ENCODE assay signal across 8 mouse cellular contexts in genomic region chr17:27908888-27909621, GRCm38 (mm10). TPM values are rescaled to one million over a fixed set of nuclear protein-coding genes. Genes with fewer than 3 reads are reported as not detected.
A peak's percentile ranks its signal among the peaks of the same experiment; 100 is the strongest.
DNase-seq lines count a peak whose midpoint lies in the region; ATAC-seq and TF ChIP-seq lines count a peak whose summit lies in the region.

TSS of gene Anks1 (plus strand) at chr17:27909306.

- H3K9ac ChIP-seq in embryonic facial prominence, embryonic 14.5 days (ENCODE audit: low read depth, low read length) = peak within 1 kb of the TSS; percentile 77
- peak within 1 kb of the TSS; percentile 89 for H3K9ac ChIP-seq in kidney, embryonic 14.5 days (ENCODE audit: low read depth, low read length)
- peak within 1 kb of the TSS; percentile 82 for H3K9ac ChIP-seq in liver, adult 2 months (ENCODE audit: low read depth, low read length)

- peak; percentile 91 for DNase-seq in 416B (ENCODE audit: low read depth)
- peak; percentile 76 to 77 for DNase-seq in adrenal gland, postnatal 4 days (ENCODE audit: low spot score in 2 of 2)
- DNase-seq in embryonic facial prominence, embryonic 14.5 days (ENCODE audit: low spot score) = peak; percentile 87
- peak; percentile 77 for DNase-seq in heart, adult 8-10 months (ENCODE audit: low spot score)
- DNase-seq in liver, adult 2 months (ENCODE audit: extremely low read depth, low read depth, low spot score) = peak; percentile 59
- DNase-seq in splenic B cell, adult 2 months (ENCODE audit: low read depth, low spot score) = peak; percentile 91

- peak; percentile 88 for ATAC-seq in embryonic facial prominence, embryonic 14.5 days (ENCODE audit: low read depth)
- peak; percentile 85 for ATAC-seq in kidney, embryonic 14.5 days (ENCODE audit: low FRiP score, low TSS enrichment)

- H3K4me1 ChIP-seq in embryonic facial prominence, embryonic 14.5 days (ENCODE audit: control insufficient read depth, insufficient read depth, low read length) = peaks cover 15% of the 10 kb centered on the region
- H3K4me1 ChIP-seq in kidney, embryonic 14.5 days (ENCODE audit: control insufficient read depth, insufficient read depth, low read length) = peaks cover 13% of the 10 kb centered on the region
- peaks cover 5% of the 10 kb centered on the region for H3K4me1 ChIP-seq in liver, adult 2 months (ENCODE audit: control insufficient read depth, insufficient read depth, low read length)

- peak within 1 kb of the TSS; percentile 93 for H3K27ac ChIP-seq in embryonic facial prominence, embryonic 14.5 days (replicated peaks; ENCODE audit: low read depth, low read length)
- H3K27ac ChIP-seq in kidney, embryonic 14.5 days (ENCODE audit: low read depth, low read length) = peak within 1 kb of the TSS; percentile 81
- H3K27ac ChIP-seq in liver, adult 2 months (replicated peaks; ENCODE audit: insufficient read depth, low read depth, low read length) = peak within 1 kb of the TSS; percentile 66

- H3K36me3 ChIP-seq in embryonic facial prominence, embryonic 14.5 days (ENCODE audit: control insufficient read depth, insufficient read depth, low read length) = peaks cover 9% of the 10 kb centered on the region
- H3K36me3 ChIP-seq in kidney, embryonic 14.5 days (ENCODE audit: control insufficient read depth, insufficient read depth, low read length) = peaks cover 8% of the 10 kb centered on the region; the same call in 1 of the 2 replicates
- 0 out of 2 replicates have a peak, but pooled peaks cover 2% of the 10 kb centered on the region for H3K36me3 ChIP-seq in liver, adult 2 months (ENCODE audit: control insufficient read depth, insufficient read depth, low read length)
- no peaks in the 10 kb centered on the region for H3K36me3 ChIP-seq in myocyte (ENCODE audit: control insufficient read depth, insufficient read depth)
- H3K36me3 ChIP-seq in splenic B cell, adult 2 months (ENCODE audit: control insufficient read depth, insufficient read depth, low read length, poor library complexity, severe bottlenecking) = no peaks in the 10 kb centered on the region

- WGBS in embryonic facial prominence, embryonic 14.5 days = under 1% methylated on average over 37 of the region's 78 CpGs
- under 1% methylated on average over 67 of the region's 78 CpGs for WGBS in kidney, embryonic 14.5 days
- 1% methylated on average over 67 of the region's 78 CpGs for WGBS in liver, adult 2 months

- peak within 1 kb of the TSS; percentile 80 for H3K4me2 ChIP-seq in embryonic facial prominence, embryonic 14.5 days (ENCODE audit: low read depth, low read length)
- H3K4me2 ChIP-seq in kidney, embryonic 14.5 days (replicated peaks; ENCODE audit: low read depth, low read length) = peak within 1 kb of the TSS; percentile 94
- H3K4me2 ChIP-seq in myocyte (ENCODE audit: low read depth) = peak within 1 kb of the TSS; percentile 100

- TF ChIP-seq CTCF in liver, adult 2 months (IDR thresholded peaks at IDR 0.05; ENCODE audit: low read depth, low read length) = no peak

- no peaks in the 10 kb centered on the region for H3K27me3 ChIP-seq in embryonic facial prominence, embryonic 14.5 days (replicated peaks; ENCODE audit: control insufficient read depth, insufficient read depth, low read length)
- no peaks in the 10 kb centered on the region for H3K27me3 ChIP-seq in kidney, embryonic 14.5 days (ENCODE audit: control insufficient read depth, insufficient read depth, low read length)
- no peaks in the 10 kb centered on the region for H3K27me3 ChIP-seq in liver, adult 2 months (ENCODE audit: control insufficient read depth, insufficient read depth, low read length)
- no peaks in the 10 kb centered on the region for H3K27me3 ChIP-seq in myocyte (ENCODE audit: control insufficient read depth, insufficient read depth, insufficient read length)
- H3K27me3 ChIP-seq in splenic B cell, adult 2 months (ENCODE audit: control insufficient read depth, insufficient read depth, low read length, poor library complexity, severe bottlenecking) = no peaks in the 10 kb centered on the region

- H3K4me3 ChIP-seq in embryonic facial prominence, embryonic 14.5 days (ENCODE audit: low read depth, low read length) = peak within 1 kb of the TSS; percentile 94
- peak within 1 kb of the TSS; percentile 62 for H3K4me3 ChIP-seq in kidney, embryonic 14.5 days (ENCODE audit: low read length)
- H3K4me3 ChIP-seq in liver, adult 2 months (ENCODE audit: insufficient read depth, low read depth, low read length) = peak within 1 kb of the TSS; percentile 94
- H3K4me3 ChIP-seq in myocyte = peak within 1 kb of the TSS; percentile 73

- TF ChIP-seq POLR2A in liver, adult 2 months (IDR thresholded peaks at IDR 0.05; ENCODE audit: extremely low read depth, insufficient read depth, low read length) = 0 out of 2 replicates have a peak, but pooled peaks have one; percentile 56
- TF ChIP-seq POLR2A in myocyte (IDR thresholded peaks at IDR 0.05; ENCODE audit: insufficient read length, low read depth) = no peak

- H3ac ChIP-seq in myocyte (ENCODE audit: control insufficient read depth, insufficient read length) = peak within 1 kb of the TSS; percentile 76

- no peaks in the 10 kb centered on the region for H3K9me3 ChIP-seq in embryonic facial prominence, embryonic 14.5 days (ENCODE audit: control insufficient read depth, low read length)
- H3K9me3 ChIP-seq in kidney, embryonic 14.5 days (ENCODE audit: control insufficient read depth, low read length) = no peaks in the 10 kb centered on the region

- peaks cover 33% of the 10 kb centered on the region; the same call in 1 of the 2 replicates for H3K79me2 ChIP-seq in liver, adult 2 months (ENCODE audit: control insufficient read depth, insufficient read depth, low read length)
- peaks cover 20% of the 10 kb centered on the region for H3K79me2 ChIP-seq in myocyte (ENCODE audit: control insufficient read depth, insufficient read depth)

TF ChIP-seq in myocyte, 11 proteins besides CTCF, POLR2A, EP300 and RAD21:
- TF ChIP-seq MYOG (IDR thresholded peaks at IDR 0.05; ENCODE audit: control insufficient read depth in 1 of 3, insufficient read depth in 1 of 3, insufficient read length in 2 of 3, low read depth in 2 of 3) (no peak), MYOD1 (IDR thresholded peaks at IDR 0.05; ENCODE audit: control insufficient read depth in 1 of 3, insufficient read length in 2 of 3, low read depth in 2 of 3) (peak in 1 of 3 experiments; percentile 32), SRF (IDR thresholded peaks at IDR 0.05; ENCODE audit: control insufficient read depth, insufficient read length, low read depth) (peak; percentile 6), E2F4 (IDR thresholded peaks at IDR 0.05; ENCODE audit: insufficient read depth) (no peak), REST (IDR thresholded peaks at IDR 0.05; ENCODE audit: insufficient read depth, insufficient read length) (no peak)

RNA-seq across cellular contexts. Expression of gene Anks1, which starts in this region (rescaled TPM):
- 10 to 100 TPM; 33.7 to 37.4 TPM for total RNA-seq in adrenal gland, postnatal 4 days (2021)
- polyA plus RNA-seq in embryonic facial prominence, embryonic 14.5 days (2014; fragmentation: Nextera tagmentation; extraction: Ambion mirVana) = 14.2 and 15.9 TPM in 2 replicates
- 10 to 100 TPM; 52.9 to 62.0 (median 57.6) TPM for total RNA-seq in heart, adult 8-10 months (2022)
- polyA plus RNA-seq in kidney, embryonic 14.5 days (2014; fragmentation: Nextera tagmentation; extraction: Ambion mirVana) = 8.0 and 14.2 TPM in 2 replicates
- 8.8 and 9.0 TPM in 2 replicates for total RNA-seq in liver, adult 2 months (2014; rRNA removed)
- 9.4 and 10.0 TPM in 2 replicates for polyA plus RNA-seq in liver, adult 2 months (2012; rRNA removed)
- polyA plus RNA-seq in myocyte (2012; fragmentation: generic; extraction: Trizol) = 10.0 TPM

Comparison
In these comparisons a context has a peak if more than half of its experiments do, and no peak if none do; other contexts are left out.
1. Peak in every context shown above with its lines: DNase-seq, ATAC-seq, H3K4me3 ChIP-seq and H3K27ac ChIP-seq.